Mouse (Mus musculus): ENCODE data around the gene Rab20. TPM values are rescaled to one million over a fixed set of nuclear protein-coding genes. Genes with fewer than 3 reads are reported as not detected.

The Rab20 gene
- total and polyA plus RNA-seq, 2 experiments from 2014 or later = 52.0 to 84.5 TPM

DNA sequence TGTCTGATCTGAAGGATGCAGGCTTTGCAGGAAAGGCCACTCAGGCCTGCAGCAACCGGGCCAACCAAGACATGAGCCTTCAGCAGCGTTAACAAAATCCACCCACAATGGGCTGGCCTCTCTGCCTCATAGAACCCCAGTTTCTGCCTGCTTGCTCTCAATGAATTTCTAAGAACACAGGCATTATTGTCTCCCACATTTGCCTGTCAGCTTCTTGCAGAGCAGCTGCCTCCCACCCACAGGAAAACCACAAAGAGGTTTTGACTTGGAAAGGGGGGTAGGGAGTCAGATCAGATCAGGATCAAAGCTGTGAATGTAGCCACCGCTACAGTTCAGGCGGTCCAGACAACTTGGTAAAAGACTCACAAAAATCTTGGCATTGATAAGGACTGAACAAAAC is 25.5 kb downstream of the Rab20 start:
- Histone ChIP-seq H3K4me2 (ENCODE audit: low read depth, low read length) (no peak overlapping the region), H3K4me1 (ENCODE audit: control insufficient read depth, insufficient read depth) (peaks cover 18% of the 10 kb centered on the region), H3K27ac (ENCODE audit: low read depth) (no peak overlapping the region), H3K9ac (replicated peaks; ENCODE audit: low read depth, low read length) (no peak overlapping the region), H3K4me3 (ENCODE audit: low read depth, low read length) (no peak overlapping the region), H3K36me3 (replicated peaks; ENCODE audit: control insufficient read depth, insufficient read depth, low read length) (peaks cover 18% of the 10 kb centered on the region), H3K27me3 (ENCODE audit: control insufficient read depth, insufficient read depth, low read length) (no peaks in the 10 kb centered on the region), H3K9me3 (replicated peaks; ENCODE audit: control insufficient read depth, low read length) (no peaks in the 10 kb centered on the region)
- ATAC-seq (ENCODE audit: insufficient read depth, low read depth) (no peak), DNase-seq (ENCODE audit: low spot score) (no peak)
- TF ChIP-seq EP300 (IDR thresholded peaks at IDR 0.05; ENCODE audit: low read depth) = no peak
- TF ChIP-seq CTCF (IDR thresholded peaks at IDR 0.05; ENCODE audit: low read depth) = no peak
- WGBS = 66% methylated on average over 4 of the region's 4 CpGs

- no peak for ATAC-seq (ENCODE audit: insufficient read depth, low read depth)
- Histone ChIP-seq H3K27ac (ENCODE audit: low read depth) (0 out of 2 replicates have a peak overlapping the region, but pooled peaks have one; percentile 23), H3K9me3 (replicated peaks; ENCODE audit: control insufficient read depth, low read length) (no peaks in the 10 kb centered on the region), H3K36me3 (replicated peaks; ENCODE audit: control insufficient read depth, insufficient read depth, low read length) (peaks cover 22% of the 10 kb centered on the region), H3K9ac (replicated peaks; ENCODE audit: low read depth, low read length) (no peak overlapping the region), H3K27me3 (ENCODE audit: control insufficient read depth, insufficient read depth, low read length) (no peaks in the 10 kb centered on the region), H3K4me1 (ENCODE audit: control insufficient read depth, insufficient read depth) (peaks cover 13% of the 10 kb centered on the region), H3K4me3 (ENCODE audit: low read depth, low read length) (no peak overlapping the region), H3K4me2 (ENCODE audit: low read depth, low read length) (no peak overlapping the region)
- WGBS = 74% methylated on average over 3 of the region's 3 CpGs
- DNase-seq (ENCODE audit: low spot score) = no peak
- TF ChIP-seq EP300 (IDR thresholded peaks at IDR 0.05; ENCODE audit: low read depth) (no peak), CTCF (IDR thresholded peaks at IDR 0.05; ENCODE audit: low read depth) (no peak)
Observed at GRCm38 (mm10) chr8:11452559-11452958, 26.0 kb downstream of the Rab20 start.

DNA sequence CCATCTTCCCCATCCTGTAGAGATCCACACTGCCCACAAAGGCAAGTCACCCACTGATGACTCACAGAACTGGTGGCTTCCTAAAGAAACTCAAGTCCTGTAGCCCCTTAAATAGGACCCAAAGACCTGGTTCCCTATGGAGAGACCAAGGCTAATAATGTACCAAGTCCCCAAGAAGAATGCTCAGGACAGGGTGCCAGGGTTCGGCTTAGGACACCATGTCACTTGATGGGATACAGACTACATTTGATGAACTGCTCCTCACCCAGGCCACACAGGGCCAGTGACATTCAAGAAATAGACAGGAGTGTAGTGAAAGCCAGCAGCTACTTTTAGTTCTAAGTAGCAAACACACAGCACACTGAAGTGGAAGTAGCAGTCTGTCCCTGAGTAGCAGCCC is 26.4 kb downstream of the Rab20 start:
- Histone ChIP-seq H3K36me3 (replicated peaks; ENCODE audit: control insufficient read depth, insufficient read depth, low read length) (peaks cover 26% of the 10 kb centered on the region), H3K4me1 (ENCODE audit: control insufficient read depth, insufficient read depth) (peaks cover 11% of the 10 kb centered on the region; the same call in 1 of the 2 replicates), H3K4me2 (ENCODE audit: low read depth, low read length) (no peak overlapping the region), H3K9me3 (replicated peaks; ENCODE audit: control insufficient read depth, low read length) (no peaks in the 10 kb centered on the region), H3K27me3 (ENCODE audit: control insufficient read depth, insufficient read depth, low read length) (no peaks in the 10 kb centered on the region), H3K9ac (replicated peaks; ENCODE audit: low read depth, low read length) (no peak overlapping the region), H3K27ac (ENCODE audit: low read depth) (0 out of 2 replicates have a peak overlapping the region, but pooled peaks have one; percentile 23), H3K4me3 (ENCODE audit: low read depth, low read length) (no peak overlapping the region)
- no peak for TF ChIP-seq EP300 (IDR thresholded peaks at IDR 0.05; ENCODE audit: low read depth)
- no peak for TF ChIP-seq CTCF (IDR thresholded peaks at IDR 0.05; ENCODE audit: low read depth)
- no peak for ATAC-seq (ENCODE audit: insufficient read depth, low read depth)
- WGBS = 74% methylated on average over 1 of the region's 1 CpGs
- DNase-seq (ENCODE audit: low spot score) = no peak

- DNase-seq (ENCODE audit: low spot score) = peak; percentile 86
- H3K9ac ChIP-seq (replicated peaks; ENCODE audit: low read depth, low read length) = no peak overlapping the region
- ATAC-seq (ENCODE audit: insufficient read depth, low read depth) = peak; percentile 84
- TF ChIP-seq EP300 (IDR thresholded peaks at IDR 0.05; ENCODE audit: low read depth) = no peak
- TF ChIP-seq CTCF (IDR thresholded peaks at IDR 0.05; ENCODE audit: low read depth) = peak; percentile 81
- peaks cover 11% of the 10 kb centered on the region; the same call in 1 of the 2 replicates for H3K4me1 ChIP-seq (ENCODE audit: control insufficient read depth, insufficient read depth)
- H3K4me2 ChIP-seq (ENCODE audit: low read depth, low read length) = no peak overlapping the region
- 6% methylated on average over 8 of the region's 8 CpGs for WGBS
- no peak overlapping the region for H3K4me3 ChIP-seq (ENCODE audit: low read depth, low read length)
- H3K27me3 ChIP-seq (ENCODE audit: control insufficient read depth, insufficient read depth, low read length) = no peaks in the 10 kb centered on the region
- H3K9me3 ChIP-seq (replicated peaks; ENCODE audit: control insufficient read depth, low read length) = no peaks in the 10 kb centered on the region
- peak overlapping the region; percentile 18 for H3K27ac ChIP-seq (ENCODE audit: low read depth)
- H3K36me3 ChIP-seq (replicated peaks; ENCODE audit: control insufficient read depth, insufficient read depth, low read length) = peaks cover 43% of the 10 kb centered on the region
Observed at GRCm38 (mm10) chr8:11450184-11451113, 28.1 kb downstream of the Rab20 start.

GRCm38 (mm10) chr8:11447910-11448570 is 30.5 kb downstream of the Rab20 start:
- no peaks in the 10 kb centered on the region for H3K9me3 ChIP-seq (replicated peaks; ENCODE audit: control insufficient read depth, low read length)
- peaks cover 11% of the 10 kb centered on the region; the same call in 1 of the 2 replicates for H3K4me1 ChIP-seq (ENCODE audit: control insufficient read depth, insufficient read depth)
- DNase-seq (ENCODE audit: low spot score) = no peak
- H3K4me3 ChIP-seq (ENCODE audit: low read depth, low read length) = no peak overlapping the region
- no peaks in the 10 kb centered on the region for H3K27me3 ChIP-seq (ENCODE audit: control insufficient read depth, insufficient read depth, low read length)
- H3K36me3 ChIP-seq (replicated peaks; ENCODE audit: control insufficient read depth, insufficient read depth, low read length) = peaks cover 60% of the 10 kb centered on the region
- 85% methylated on average over 23 of the region's 23 CpGs for WGBS
- no peak overlapping the region for H3K27ac ChIP-seq (ENCODE audit: low read depth)
- H3K9ac ChIP-seq (replicated peaks; ENCODE audit: low read depth, low read length) = no peak overlapping the region
- ATAC-seq (ENCODE audit: insufficient read depth, low read depth) = no peak
- H3K4me2 ChIP-seq (ENCODE audit: low read depth, low read length) = no peak overlapping the region
- TF ChIP-seq CTCF (IDR thresholded peaks at IDR 0.05; ENCODE audit: low read depth) (no peak), EP300 (IDR thresholded peaks at IDR 0.05; ENCODE audit: low read depth) (no peak)
